Mouse (Mus musculus): ENCODE results near the gene Borcs8. TPM values are rescaled to one million over a fixed set of nuclear protein-coding genes. Genes with fewer than 3 reads are reported as not detected.

Borcs8 gene
- polyA plus RNA-seq, 1 experiment from 2014 or later, result 56.4 TPM

DNA sequence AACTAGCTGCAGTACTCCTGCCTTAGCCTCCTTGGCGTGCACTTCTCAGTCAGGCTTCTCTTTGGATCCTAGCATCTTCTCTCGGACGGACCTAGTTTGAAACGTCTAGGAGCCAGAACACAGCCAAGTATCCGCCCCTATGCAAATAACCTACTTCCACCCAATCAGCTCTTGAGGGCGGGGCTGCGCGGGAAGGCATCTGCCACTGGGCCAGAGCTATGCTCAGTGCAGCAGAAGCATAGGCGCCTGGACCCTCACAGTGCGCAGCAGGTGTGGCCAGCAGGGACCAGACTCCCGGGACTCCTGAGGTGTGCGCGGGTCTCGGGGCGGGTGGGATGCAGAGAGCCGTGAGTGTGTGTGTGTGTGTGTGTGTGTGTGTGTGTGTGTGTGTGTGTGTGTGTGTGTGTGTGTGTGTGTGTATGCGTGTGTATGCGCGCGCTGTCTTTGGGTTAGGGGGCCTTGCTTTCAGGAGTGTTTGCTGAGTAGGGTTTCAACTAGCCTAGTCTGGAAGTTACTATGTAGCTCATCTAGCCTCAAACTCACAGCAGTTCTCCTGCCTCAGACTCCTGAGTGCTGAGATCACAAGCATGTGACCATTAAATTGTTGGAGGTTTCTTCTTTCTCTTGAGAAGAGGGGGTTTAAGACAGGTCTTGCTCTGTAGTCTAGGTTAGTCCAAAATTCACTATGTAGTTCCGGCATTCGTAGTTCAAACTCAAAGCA, 13.4 kb downstream of the Borcs8 start:
- Histone ChIP-seq H3K9me3 (ENCODE audit: control insufficient read depth, low read length) (no peaks in the 10 kb centered on the region), H3K27me3 (replicated peaks; ENCODE audit: control insufficient read depth, insufficient read depth, low read length) (peaks cover 5% of the 10 kb centered on the region), H3K36me3 (ENCODE audit: control insufficient read depth, insufficient read depth, low read length) (no peaks in the 10 kb centered on the region), H3K4me1 (ENCODE audit: control insufficient read depth, insufficient read depth, low read depth, low read length) (peaks cover 4% of the 10 kb centered on the region; the same call in 1 of the 2 replicates), H3K4me3 (ENCODE audit: low read length) (peak overlapping the region; percentile 14), H3K9ac (ENCODE audit: low read depth, low read length) (peak overlapping the region; percentile 35), H3K27ac (ENCODE audit: low read depth, low read length) (no peak overlapping the region), H3K4me2 (ENCODE audit: low read length) (peak overlapping the region; percentile 48)
- peak; percentile 92 for ATAC-seq
- 13% methylated on average over 13 of the region's 22 CpGs for WGBS

DNA sequence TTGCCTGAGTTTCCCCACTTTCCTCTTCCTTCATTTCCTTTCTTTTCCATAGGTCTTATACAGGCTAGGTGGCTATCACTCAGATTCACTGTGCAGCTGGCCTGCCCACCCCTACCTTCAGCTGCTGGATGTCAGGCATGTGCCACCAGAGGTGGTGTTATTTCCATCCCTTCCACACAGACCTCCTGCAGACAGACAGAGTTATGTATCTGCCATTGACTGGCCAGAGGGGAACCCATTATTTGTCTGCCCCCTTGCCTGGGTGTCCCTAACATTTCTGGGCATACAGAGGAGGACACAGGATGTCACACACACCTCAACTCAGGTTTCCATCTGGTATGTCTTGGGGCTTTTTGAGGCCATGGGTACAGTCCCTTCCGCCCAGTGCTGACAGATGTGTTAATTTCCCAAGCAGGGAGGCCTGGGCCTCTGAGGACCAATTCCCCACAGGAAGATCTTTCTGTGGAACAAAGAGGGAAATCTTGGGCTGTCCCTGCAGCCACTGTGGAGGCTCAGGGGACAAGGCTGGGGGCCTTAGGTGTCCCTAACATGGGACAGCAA, 18.0 kb downstream of the Borcs8 start:
- H3K9me3 ChIP-seq (ENCODE audit: control insufficient read depth, low read length), result no peaks in the 10 kb centered on the region
- no peak for ATAC-seq
- H3K4me1 ChIP-seq (ENCODE audit: control insufficient read depth, insufficient read depth, low read depth, low read length), result peaks cover 6% of the 10 kb centered on the region; the same call in 1 of the 2 replicates
- WGBS, result 94% methylated on average over 1 of the region's 1 CpGs
- no peak overlapping the region for H3K4me3 ChIP-seq (ENCODE audit: low read length)
- no peak overlapping the region for H3K4me2 ChIP-seq (ENCODE audit: low read length)
- H3K9ac ChIP-seq (ENCODE audit: low read depth, low read length), result no peak overlapping the region
- H3K27me3 ChIP-seq (replicated peaks; ENCODE audit: control insufficient read depth, insufficient read depth, low read length), result no peaks in the 10 kb centered on the region
- no peaks in the 10 kb centered on the region for H3K36me3 ChIP-seq (ENCODE audit: control insufficient read depth, insufficient read depth, low read length)
- no peak overlapping the region for H3K27ac ChIP-seq (ENCODE audit: low read depth, low read length)

DNA sequence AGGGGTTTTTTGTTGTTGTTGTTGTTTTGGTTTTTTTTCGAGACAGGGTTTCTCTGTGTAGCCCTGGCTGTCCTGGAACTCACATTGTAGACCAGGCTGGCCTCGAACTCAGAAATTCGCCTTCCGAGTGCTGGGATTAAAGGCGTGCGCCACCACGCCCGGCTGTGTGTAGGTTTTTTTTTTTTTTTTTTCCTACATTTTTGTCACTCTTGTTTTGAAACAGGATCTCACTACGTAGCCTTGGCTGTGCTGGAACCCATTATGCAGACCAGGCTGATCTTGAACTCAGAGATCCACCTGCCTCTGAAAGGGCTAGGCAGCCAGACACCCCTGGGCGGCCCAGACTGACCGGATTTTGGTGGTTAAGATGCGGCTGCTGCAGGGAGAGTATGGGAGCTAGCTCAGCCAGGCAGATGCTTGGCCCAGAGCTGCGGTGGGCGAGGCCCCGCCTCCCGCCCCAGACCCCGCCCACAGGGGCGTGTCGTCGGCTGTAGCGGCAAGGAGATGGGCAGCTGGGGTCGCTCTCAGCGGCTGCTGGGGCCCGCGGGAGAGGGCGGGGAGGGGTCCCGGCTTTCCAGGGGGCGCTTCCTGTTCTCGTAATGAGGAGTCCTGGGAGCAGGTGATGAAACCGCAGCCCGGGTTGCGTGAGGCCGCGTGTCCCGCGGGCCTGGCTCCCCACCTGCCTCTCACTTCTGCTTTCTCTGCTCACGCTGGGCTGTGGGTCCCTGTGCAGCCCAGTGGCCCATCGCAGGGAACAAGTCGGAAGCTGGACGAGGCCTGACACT, 19.0 kb downstream of the Borcs8 start:
- no peaks in the 10 kb centered on the region for H3K9me3 ChIP-seq (ENCODE audit: control insufficient read depth, low read length)
- 16% methylated on average over 38 of the region's 40 CpGs for WGBS
- peak overlapping the region; percentile 23; the same call in 1 of the 2 replicates for H3K27ac ChIP-seq (ENCODE audit: low read depth, low read length)
- H3K36me3 ChIP-seq (ENCODE audit: control insufficient read depth, insufficient read depth, low read length), result no peaks in the 10 kb centered on the region
- no peaks in the 10 kb centered on the region for H3K27me3 ChIP-seq (replicated peaks; ENCODE audit: control insufficient read depth, insufficient read depth, low read length)
- peak; percentile 96 for ATAC-seq
- peaks cover 2% of the 10 kb centered on the region; the same call in 1 of the 2 replicates for H3K4me1 ChIP-seq (ENCODE audit: control insufficient read depth, insufficient read depth, low read depth, low read length)
- H3K4me2 ChIP-seq (ENCODE audit: low read length), result peak overlapping the region; percentile 77
- peak overlapping the region; percentile 77 for H3K9ac ChIP-seq (ENCODE audit: low read depth, low read length)
- H3K4me3 ChIP-seq (ENCODE audit: low read length), result peak overlapping the region; percentile 57

DNA sequence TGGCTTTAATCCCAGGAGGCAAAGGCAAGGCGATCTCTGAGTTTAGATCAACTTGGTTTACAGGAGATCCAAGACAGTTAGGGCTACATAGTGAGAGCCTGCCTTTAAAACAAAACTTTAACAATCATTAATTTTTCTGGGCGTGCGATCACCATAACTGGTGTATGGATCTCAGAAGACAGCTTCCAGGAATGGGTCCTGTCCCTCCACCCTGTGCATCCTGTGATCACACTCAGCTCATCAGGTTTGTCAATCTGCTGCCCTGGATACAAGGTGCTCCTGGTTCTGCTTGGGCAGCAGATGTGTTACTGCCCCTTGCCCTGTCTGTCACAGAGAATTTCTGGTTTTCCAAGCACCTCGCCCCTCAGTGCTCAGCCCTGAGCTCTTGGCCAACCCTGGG, 19.9 kb downstream of the Borcs8 start:
- 79% methylated on average over 4 of the region's 4 CpGs for WGBS
- ATAC-seq, result no peak
- H3K4me1 ChIP-seq (ENCODE audit: control insufficient read depth, insufficient read depth, low read depth, low read length), result peaks cover 2% of the 10 kb centered on the region; the same call in 1 of the 2 replicates
- no peak overlapping the region for H3K9ac ChIP-seq (ENCODE audit: low read depth, low read length)
- H3K27me3 ChIP-seq (replicated peaks; ENCODE audit: control insufficient read depth, insufficient read depth, low read length), result no peaks in the 10 kb centered on the region
- no peak overlapping the region for H3K27ac ChIP-seq (ENCODE audit: low read depth, low read length)
- no peak overlapping the region for H3K4me2 ChIP-seq (ENCODE audit: low read length)
- H3K9me3 ChIP-seq (ENCODE audit: control insufficient read depth, low read length), result no peaks in the 10 kb centered on the region
- no peaks in the 10 kb centered on the region for H3K36me3 ChIP-seq (ENCODE audit: control insufficient read depth, insufficient read depth, low read length)
- no peak overlapping the region for H3K4me3 ChIP-seq (ENCODE audit: low read length)

DNA sequence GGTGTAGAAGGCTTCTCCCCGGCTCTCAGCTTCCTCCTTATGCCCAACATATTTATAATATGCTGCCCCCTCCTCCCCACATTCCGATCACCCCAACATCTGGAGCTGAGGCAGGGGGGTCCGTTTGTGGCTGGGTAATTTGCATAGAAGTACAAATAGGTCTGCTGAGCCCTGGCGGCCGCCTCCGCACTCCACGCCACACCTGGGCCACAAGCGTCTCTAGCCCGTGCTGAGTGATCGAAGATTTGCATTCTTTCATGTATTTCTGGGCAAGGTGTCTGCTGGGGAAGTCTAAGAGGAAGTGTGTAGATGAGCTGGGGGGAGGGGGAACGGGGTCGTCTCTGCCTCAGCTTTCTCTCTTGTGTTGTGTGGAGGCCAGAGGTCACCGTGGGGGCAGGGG, 20.7 kb downstream of the Borcs8 start:
- Histone ChIP-seq H3K4me3 (ENCODE audit: low read length) (no peak overlapping the region), H3K27ac (ENCODE audit: low read depth, low read length) (no peak overlapping the region), H3K9me3 (ENCODE audit: control insufficient read depth, low read length) (no peaks in the 10 kb centered on the region), H3K9ac (ENCODE audit: low read depth, low read length) (no peak overlapping the region), H3K27me3 (replicated peaks; ENCODE audit: control insufficient read depth, insufficient read depth, low read length) (no peaks in the 10 kb centered on the region), H3K4me2 (ENCODE audit: low read length) (no peak overlapping the region), H3K4me1 (ENCODE audit: control insufficient read depth, insufficient read depth, low read depth, low read length) (peaks cover 2% of the 10 kb centered on the region; the same call in 1 of the 2 replicates), H3K36me3 (ENCODE audit: control insufficient read depth, insufficient read depth, low read length) (no peaks in the 10 kb centered on the region)
- no peak for ATAC-seq
- 66% methylated on average over 13 of the region's 13 CpGs for WGBS

- ATAC-seq, result no peak
- WGBS, result 83% methylated on average over 3 of the region's 3 CpGs
Measured at GRCm38 (mm10) chr8:70163316-70163715, 24.0 kb downstream of the Borcs8 start.

GRCm38 (mm10) chr8:70166504-70167110, 27.3 kb downstream of the Borcs8 start:
- Histone ChIP-seq H3K27ac (ENCODE audit: low read depth, low read length) (no peak overlapping the region), H3K4me3 (ENCODE audit: low read length) (peak overlapping the region; percentile 33), H3K4me1 (ENCODE audit: control insufficient read depth, insufficient read depth, low read depth, low read length) (peaks cover 4% of the 10 kb centered on the region), H3K27me3 (replicated peaks; ENCODE audit: control insufficient read depth, insufficient read depth, low read length) (peaks cover 7% of the 10 kb centered on the region), H3K36me3 (ENCODE audit: control insufficient read depth, insufficient read depth, low read length) (no peaks in the 10 kb centered on the region), H3K9me3 (ENCODE audit: control insufficient read depth, low read length) (no peaks in the 10 kb centered on the region), H3K9ac (ENCODE audit: low read depth, low read length) (peak overlapping the region; percentile 64), H3K4me2 (ENCODE audit: low read length) (peak overlapping the region; percentile 65)
- under 1% methylated on average over 18 of the region's 21 CpGs for WGBS
- peak; percentile 81 for ATAC-seq

More at GRCm38 (mm10) chr8:70163316-70163715, 24.0 kb downstream of the Borcs8 start:
- Histone ChIP-seq H3K4me1 (ENCODE audit: control insufficient read depth, insufficient read depth, low read depth, low read length) (peaks cover 6% of the 10 kb centered on the region), H3K4me3 (ENCODE audit: low read length) (no peak overlapping the region), H3K9ac (ENCODE audit: low read depth, low read length) (no peak overlapping the region), H3K36me3 (ENCODE audit: control insufficient read depth, insufficient read depth, low read length) (no peaks in the 10 kb centered on the region), H3K27me3 (replicated peaks; ENCODE audit: control insufficient read depth, insufficient read depth, low read length) (peaks cover 7% of the 10 kb centered on the region), H3K9me3 (ENCODE audit: control insufficient read depth, low read length) (no peaks in the 10 kb centered on the region), H3K4me2 (ENCODE audit: low read length) (no peak overlapping the region), H3K27ac (ENCODE audit: low read depth, low read length) (no peak overlapping the region)

DNA sequence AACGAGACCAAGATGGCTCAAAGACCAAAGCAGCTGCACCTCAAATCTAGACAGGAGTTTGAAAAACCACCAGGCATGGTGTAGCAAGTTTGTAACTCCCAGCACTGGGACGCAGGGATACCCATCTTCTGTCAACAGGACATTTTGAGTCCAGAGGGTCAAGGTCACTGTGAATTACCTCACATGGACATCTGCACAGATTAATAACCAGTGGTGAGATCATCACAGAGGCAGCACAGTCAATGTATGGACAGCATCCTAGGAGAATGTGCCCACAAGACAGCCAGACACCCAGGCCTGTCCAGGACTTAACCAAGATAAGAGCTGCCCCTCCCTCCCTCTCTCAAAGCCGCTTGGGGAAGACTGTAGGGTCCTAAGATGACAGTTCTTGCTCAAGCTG, 30.8 kb downstream of the Borcs8 start:
- Histone ChIP-seq H3K27me3 (replicated peaks; ENCODE audit: control insufficient read depth, insufficient read depth, low read length) (peaks cover 7% of the 10 kb centered on the region), H3K9ac (ENCODE audit: low read depth, low read length) (no peak overlapping the region), H3K4me3 (ENCODE audit: low read length) (no peak overlapping the region), H3K36me3 (ENCODE audit: control insufficient read depth, insufficient read depth, low read length) (no peaks in the 10 kb centered on the region), H3K27ac (ENCODE audit: low read depth, low read length) (no peak overlapping the region), H3K4me1 (ENCODE audit: control insufficient read depth, insufficient read depth, low read depth, low read length) (peaks cover 6% of the 10 kb centered on the region), H3K9me3 (ENCODE audit: control insufficient read depth, low read length) (no peaks in the 10 kb centered on the region), H3K4me2 (ENCODE audit: low read length) (no peak overlapping the region)
- WGBS, result 82% methylated on average over 3 of the region's 3 CpGs
- ATAC-seq, result no peak
